Mouse (Mus musculus) ES-Bruce4 (cell line): ENCODE data around the gene Zfp865. TPM values are rescaled to one million over a fixed set of nuclear protein-coding genes. Genes with fewer than 3 reads are reported as not detected.

Source experiments
- H3K27ac ChIP-seq: 2 replicates; pipeline ENCODE4 v1.5.1; 2012; ENCODE audit warnings: low read length, inconsistent platforms; ENCODE audit not compliant: insufficient read depth
- H3K27me3 ChIP-seq: 2 replicates; pipeline ENCODE4 v1.6.1; 2012; ENCODE audit warnings: mild to moderate bottlenecking, low read length, inconsistent platforms; ENCODE audit not compliant: control insufficient read depth, poor library complexity, insufficient read depth, severe bottlenecking
- H3K36me3 ChIP-seq: 2 replicates; pipeline ENCODE4 v1.6.1; 2012; ENCODE audit warnings: inconsistent platforms, mild to moderate bottlenecking, low read length, moderate library complexity; ENCODE audit not compliant: control insufficient read depth, poor library complexity, insufficient read depth, severe bottlenecking
- H3K4me1 ChIP-seq: one replicate; pipeline ENCODE4 v1.8.1; 2011; ENCODE audit warnings: low read length; ENCODE audit not compliant: control insufficient read depth, insufficient read depth
- H3K4me3 ChIP-seq: 2 replicates; pipeline ENCODE4 v1.5.1; 2011; ENCODE audit warnings: low read depth, mild to moderate bottlenecking, low read length
- H3K9ac ChIP-seq: 2 replicates; pipeline ENCODE4 v1.6.1; 2012; ENCODE audit warnings: low read depth, mild to moderate bottlenecking, inconsistent platforms; ENCODE audit not compliant: poor library complexity, severe bottlenecking
- H3K9me3 ChIP-seq: replicated peaks from 2 replicates; pipeline ENCODE4 v1.6.1; 2012; ENCODE audit warnings: mild to moderate bottlenecking, low read length, inconsistent platforms; ENCODE audit not compliant: control insufficient read depth, poor library complexity, insufficient read depth, severe bottlenecking
- CTCF ChIP-seq: IDR thresholded peaks from one replicate; pipeline ENCODE4 v1.8.1; 2011; ENCODE audit warnings: low read depth, low read length
- EP300 ChIP-seq: IDR thresholded peaks from 2 replicates; pipeline ENCODE4 v1.6.1; 2011; ENCODE audit warnings: low read depth, low read length; ENCODE audit not compliant: insufficient read depth
- POLR2A ChIP-seq: IDR thresholded peaks from one replicate; pipeline ENCODE4 v1.8.1; 2011; ENCODE audit warnings: low read length; ENCODE audit not compliant: insufficient read depth
- polyA plus RNA-seq: library from polyadenylated mRNA; stranded (reverse); fragments of >200 nt; gene quantifications from 2 replicates; pipeline ENCODE4 v1.2.4, GENCODE M21; 2011; ENCODE audit warnings: low read depth; ENCODE audit not compliant: missing spikeins, insufficient read depth, insufficient read length

The Zfp865 gene
- polyA plus RNA-seq, 1 experiment: 23.0 TPM

GRCm38 (mm10) chr7:5080010-5080751, 60.0 kb downstream of the Zfp865 start, which contains the start of gene Epn1:
Gene Epn1 (plus strand): TSS chr7:5080235.
- no peak for TF ChIP-seq POLR2A
- no peak for TF ChIP-seq CTCF
- no peak for TF ChIP-seq EP300
- Histone ChIP-seq H3K4me3 (peak within 1 kb of the TSS; percentile 93), H3K36me3 (peaks cover 42% of the 10 kb centered on the region)

GRCm38 (mm10) chr7:5080815-5081214, 60.6 kb downstream of the Zfp865 start:
- Histone ChIP-seq H3K9ac (peak overlapping the region; percentile 75), H3K4me1 (peaks cover 1% of the 10 kb centered on the region), H3K27me3 (no peaks in the 10 kb centered on the region), H3K4me3 (peak overlapping the region; percentile 93), H3K36me3 (peaks cover 44% of the 10 kb centered on the region), H3K9me3 (no peaks in the 10 kb centered on the region), H3K27ac (no peak overlapping the region)
- no peak for TF ChIP-seq EP300
- TF ChIP-seq POLR2A: no peak
- no peak for TF ChIP-seq CTCF

More at GRCm38 (mm10) chr7:5080010-5080751, 60.0 kb downstream of the Zfp865 start, which contains the start of gene Epn1:
- Histone ChIP-seq H3K27me3 (no peaks in the 10 kb centered on the region), H3K9ac (peak within 1 kb of the TSS; percentile 75), H3K4me1 (peaks cover 1% of the 10 kb centered on the region), H3K27ac (no peak within 1 kb of the TSS), H3K9me3 (no peaks in the 10 kb centered on the region)

- Histone ChIP-seq H3K4me1 (peaks cover 1% of the 10 kb centered on the region), H3K9ac (peak overlapping the region; percentile 75), H3K4me3 (no peak overlapping the region), H3K27me3 (no peaks in the 10 kb centered on the region), H3K9me3 (no peaks in the 10 kb centered on the region), H3K27ac (no peak overlapping the region), H3K36me3 (peaks cover 43% of the 10 kb centered on the region)
- TF ChIP-seq POLR2A (no peak), CTCF (no peak), EP300 (no peak)
Observed at GRCm38 (mm10) chr7:5081241-5081640, 61.1 kb downstream of the Zfp865 start.

GRCm38 (mm10) chr7:5081939-5082338, 61.8 kb downstream of the Zfp865 start:
- Histone ChIP-seq H3K36me3 (peaks cover 40% of the 10 kb centered on the region), H3K27me3 (no peaks in the 10 kb centered on the region), H3K9me3 (no peaks in the 10 kb centered on the region), H3K9ac (no peak overlapping the region), H3K27ac (no peak overlapping the region), H3K4me3 (no peak overlapping the region), H3K4me1 (peaks cover 1% of the 10 kb centered on the region)
- TF ChIP-seq EP300 (no peak), POLR2A (no peak), CTCF (no peak)

- H3K36me3 ChIP-seq: peaks cover 25% of the 10 kb centered on the region
- H3K4me3 ChIP-seq: no peak overlapping the region
Observed at GRCm38 (mm10) chr7:5083325-5084105, 63.3 kb downstream of the Zfp865 start.

More at GRCm38 (mm10) chr7:5083325-5084105, 63.3 kb downstream of the Zfp865 start:
- no peaks in the 10 kb centered on the region for H3K9me3 ChIP-seq
- H3K9ac ChIP-seq: no peak overlapping the region
- no peak for TF ChIP-seq POLR2A
- no peak for TF ChIP-seq EP300
- no peak for TF ChIP-seq CTCF
- no peaks in the 10 kb centered on the region for H3K27me3 ChIP-seq
- no peak overlapping the region for H3K27ac ChIP-seq
- peaks cover 1% of the 10 kb centered on the region for H3K4me1 ChIP-seq
